9 mouse cellular contexts compared by ENCODE assay signal in genomic region chr19:55122351-55122980, GRCm38 (mm10). TPM values are rescaled to one million over a fixed set of nuclear protein-coding genes. Genes with fewer than 3 reads are reported as not detected.
DNase-seq lines count a peak whose midpoint lies in the region; ATAC-seq and TF ChIP-seq lines count a peak whose summit lies in the region.
"Had no signal": no experiment of that assay in that cellular context is flagged by ENCODE, and none has a peak within 500 bp of the region (broad histone marks: within the 10 kb centered on the region; RNA-seq: fewer than 3 reads in every experiment).

No protein-coding gene starts in this region.

- no peak overlapping the region for H3K4me2 ChIP-seq in forebrain, embryonic 13.5 days
- H3K4me2 ChIP-seq in liver, embryonic 16.5 days (ENCODE audit: low read depth, low read length): peak overlapping the region; percentile 49

- no peaks in the 10 kb centered on the region for H3K36me3 ChIP-seq in forebrain, embryonic 13.5 days (ENCODE audit: poor library complexity, severe bottlenecking)
- H3K36me3 ChIP-seq in liver, embryonic 16.5 days (ENCODE audit: control insufficient read depth, insufficient read depth): no peaks in the 10 kb centered on the region

- H3K27ac ChIP-seq in forebrain, embryonic 13.5 days: no peak overlapping the region
- 0 out of 2 replicates have a peak overlapping the region, but pooled peaks have one; percentile 8 for H3K27ac ChIP-seq in liver, embryonic 16.5 days (ENCODE audit: low read length)
- peak overlapping the region; percentile 47 for H3K27ac ChIP-seq in olfactory bulb, adult 2 months (ENCODE audit: insufficient read depth, low read depth, low read length)

- WGBS in forebrain, embryonic 13.5 days: 76% methylated on average over 4 of the region's 4 CpGs
- 54% methylated on average over 4 of the region's 4 CpGs for WGBS in liver, embryonic 16.5 days (ENCODE audit: insufficient replicate concordance)
- WGBS in olfactory bulb, adult 2 months: 60% methylated on average over 4 of the region's 4 CpGs

- ATAC-seq in forebrain, embryonic 13.5 days: peak; percentile 33; the same call in 1 of the 2 replicates
- no peak for ATAC-seq in liver, embryonic 16.5 days (ENCODE audit: low read depth)

- peaks cover 24% of the 10 kb centered on the region for H3K4me1 ChIP-seq in forebrain, embryonic 13.5 days
- peaks cover 1% of the 10 kb centered on the region for H3K4me1 ChIP-seq in liver, embryonic 16.5 days (ENCODE audit: control insufficient read depth, low read depth, low read length)
- peaks cover 7% of the 10 kb centered on the region for H3K4me1 ChIP-seq in olfactory bulb, adult 2 months (ENCODE audit: control insufficient read depth, insufficient read depth, low read length)

- TF ChIP-seq POLR2A in olfactory bulb, adult 2 months (IDR thresholded peaks at IDR 0.05; ENCODE audit: insufficient read depth, low read depth, low read length): no peak

- no peaks in the 10 kb centered on the region for H3K9me3 ChIP-seq in forebrain, embryonic 13.5 days (replicated peaks)
- no peaks in the 10 kb centered on the region for H3K9me3 ChIP-seq in liver, embryonic 16.5 days (replicated peaks; ENCODE audit: control insufficient read depth, low read length)

- no peaks in the 10 kb centered on the region for H3K27me3 ChIP-seq in forebrain, embryonic 13.5 days
- no peaks in the 10 kb centered on the region for H3K27me3 ChIP-seq in liver, embryonic 16.5 days (ENCODE audit: control insufficient read depth, insufficient read depth, low read depth, low read length)

- H3K9ac ChIP-seq in forebrain, embryonic 13.5 days: no peak overlapping the region
- no peak overlapping the region for H3K9ac ChIP-seq in liver, embryonic 16.5 days (ENCODE audit: low read depth, low read length)

- TF ChIP-seq CTCF in olfactory bulb, adult 2 months (IDR thresholded peaks at IDR 0.05; ENCODE audit: insufficient read depth, low read depth, low read length): no peak

- DNase-seq in left cerebral cortex, postnatal 4 days: peak; percentile 37
- no peak for DNase-seq in left cerebral cortex, adult 8-10 months (ENCODE audit: low spot score in 2 of 2)
- no peak for DNase-seq in thymus, postnatal 4 days
- DNase-seq in gastrocnemius, adult 18-20 months (ENCODE audit: low spot score): no peak

- intact Hi-C loops in left cerebral cortex, postnatal 4 days (cut with DNase I): no loop called here

- H3K4me3 ChIP-seq in forebrain, embryonic 13.5 days: no peak overlapping the region
- peak overlapping the region; percentile 24 for H3K4me3 ChIP-seq in liver, embryonic 16.5 days (ENCODE audit: low read depth, low read length)
- no peak overlapping the region for H3K4me3 ChIP-seq in olfactory bulb, adult 2 months (ENCODE audit: insufficient read depth, low read depth, low read length)
- H3K4me3 ChIP-seq: erythroblast, embryonic 14.5 days had no signal

RNA-seq across cellular contexts. Expression of gene Gpam, which starts 4.6 kb away (rescaled TPM):
- total RNA-seq in left cerebral cortex, postnatal 4 days (2021): 10 to 100 TPM; 47.3 to 47.5 TPM
- 10 to 100 TPM; 42.7 to 58.3 (median 51.8) TPM for total RNA-seq in left cerebral cortex, adult 8-10 months (2022)
- polyA plus RNA-seq in forebrain, embryonic 13.5 days (2015; fragmentation: Nextera tagmentation; extraction: Ambion mirVana): 14.1 and 17.6 TPM in 2 replicates
- 43.3 and 45.2 TPM in 2 replicates for polyA plus RNA-seq in liver, embryonic 16.5 days (2015; fragmentation: Nextera tagmentation; extraction: Ambion mirVana)
- polyA plus RNA-seq in olfactory bulb, adult 2 months (2012; ENCODE audit: insufficient read depth, insufficient read length, low replicate concordance, missing spikeins): not detected in 2 replicates
- 100 to 1,000 TPM in 1 of 2 experiments, 10 to 100 TPM in 1; 90.7 to 133 TPM for total RNA-seq in gastrocnemius, adult 18-20 months (2021)

RNA-seq across cellular contexts. Expression of gene Tectb, which starts 58.1 kb away (rescaled TPM):
- not detected for total RNA-seq in left cerebral cortex, postnatal 4 days (2021)
- total RNA-seq in left cerebral cortex, adult 8-10 months (2022): under 1 TPM in 2 of 4 experiments, not detected in 2; 0.21 TPM
- polyA plus RNA-seq in forebrain, embryonic 13.5 days (2015; fragmentation: Nextera tagmentation; extraction: Ambion mirVana): 0.13 TPM in 1 of 2 replicates, not detected in the other
- polyA plus RNA-seq in liver, embryonic 16.5 days (2015; fragmentation: Nextera tagmentation; extraction: Ambion mirVana): 0.40 and 0.53 TPM in 2 replicates
- not detected in 2 replicates for polyA plus RNA-seq in olfactory bulb, adult 2 months (2012; ENCODE audit: insufficient read depth, insufficient read length, low replicate concordance, missing spikeins)
- not detected for total RNA-seq in gastrocnemius, adult 18-20 months (2021)
- polyA plus RNA-seq: erythroblast, embryonic 14.5 days; large intestine, adult 2 months had no signal
